Mouse (Mus musculus): Measurements from ENCODE around the gene Zfp607a. TPM values are rescaled to one million over a fixed set of nuclear protein-coding genes. Genes with fewer than 3 reads are reported as not detected.

The Zfp607a gene
- not detected in 2 replicates for polyA plus RNA-seq (2012; ENCODE audit: insufficient read depth, insufficient read length, low replicate concordance, missing spikeins)

DNA sequence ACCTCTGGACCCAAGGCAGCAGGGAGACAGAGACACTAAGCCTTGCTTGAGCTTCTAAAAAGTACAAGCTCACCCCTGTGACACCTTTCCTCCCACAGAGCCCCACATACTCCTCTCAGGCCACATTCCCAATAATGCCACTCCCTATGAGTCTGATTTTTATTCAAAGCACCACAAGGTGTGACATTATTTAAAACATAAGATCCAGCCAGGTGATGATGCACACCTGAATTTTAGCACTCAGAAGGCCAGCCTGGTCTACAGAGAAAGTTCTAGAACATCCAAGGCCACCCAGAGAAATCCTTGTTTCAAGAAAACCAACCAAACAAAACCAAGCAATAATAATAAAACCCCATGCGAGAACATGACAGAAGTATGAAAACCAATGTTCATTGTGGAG, at the start of gene Zfp607a:
TSS of gene Zfp607a (plus strand) at position 301 of the 400 bp plus-strand sequence.
- H3K4me3 ChIP-seq (ENCODE audit: insufficient read depth, low read depth, low read length) = no peak within 1 kb of the TSS
- peaks cover 4% of the 10 kb centered on the region; the same call in 1 of the 2 replicates for H3K4me1 ChIP-seq (ENCODE audit: control insufficient read depth, insufficient read depth, low read length)
- TF ChIP-seq POLR2A (IDR thresholded peaks at IDR 0.05; ENCODE audit: insufficient read depth, low read depth, low read length) (no peak), CTCF (IDR thresholded peaks at IDR 0.05; ENCODE audit: insufficient read depth, low read depth, low read length) (no peak)
- WGBS = 96% methylated on average over 1 of the region's 1 CpGs
- H3K27ac ChIP-seq (ENCODE audit: insufficient read depth, low read depth, low read length) = no peak within 1 kb of the TSS

DNA sequence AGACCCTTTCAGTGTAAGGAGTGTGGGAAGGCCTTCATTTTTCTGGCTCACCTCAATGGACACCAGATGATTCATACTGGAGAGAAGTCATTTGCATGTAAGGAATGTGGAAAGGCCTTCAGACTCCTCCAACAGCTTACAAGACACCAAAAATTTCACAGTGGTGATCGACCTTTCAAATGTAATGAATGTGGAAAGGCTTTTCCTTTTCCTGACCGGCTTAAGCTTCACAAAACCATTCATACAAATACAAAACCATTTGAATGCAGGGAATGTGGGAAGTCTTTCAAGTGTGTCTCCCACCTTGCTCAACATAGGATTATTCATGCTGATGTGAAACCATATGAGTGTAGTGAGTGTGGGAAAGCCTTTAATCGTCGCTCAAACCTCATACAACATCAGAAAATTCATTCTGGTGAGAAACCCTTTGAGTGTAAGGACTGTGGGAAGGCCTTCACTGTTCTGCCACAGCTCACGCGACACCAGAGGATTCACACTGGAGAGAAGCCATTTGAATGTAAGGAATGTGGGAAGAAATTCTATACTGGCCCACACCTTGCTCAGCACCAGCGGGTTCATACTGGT, 38.7 kb upstream of the Zfp607a start:
- TF ChIP-seq CTCF (IDR thresholded peaks at IDR 0.05; ENCODE audit: insufficient read depth, low read depth, low read length) (no peak), POLR2A (IDR thresholded peaks at IDR 0.05; ENCODE audit: insufficient read depth, low read depth, low read length) (no peak)
- no peak overlapping the region for H3K27ac ChIP-seq (ENCODE audit: insufficient read depth, low read depth, low read length)
- WGBS = 67% methylated on average over 7 of the region's 7 CpGs
- no peak overlapping the region for H3K4me3 ChIP-seq (ENCODE audit: insufficient read depth, low read depth, low read length)
- H3K4me1 ChIP-seq (ENCODE audit: control insufficient read depth, insufficient read depth, low read length) = no peaks in the 10 kb centered on the region

DNA sequence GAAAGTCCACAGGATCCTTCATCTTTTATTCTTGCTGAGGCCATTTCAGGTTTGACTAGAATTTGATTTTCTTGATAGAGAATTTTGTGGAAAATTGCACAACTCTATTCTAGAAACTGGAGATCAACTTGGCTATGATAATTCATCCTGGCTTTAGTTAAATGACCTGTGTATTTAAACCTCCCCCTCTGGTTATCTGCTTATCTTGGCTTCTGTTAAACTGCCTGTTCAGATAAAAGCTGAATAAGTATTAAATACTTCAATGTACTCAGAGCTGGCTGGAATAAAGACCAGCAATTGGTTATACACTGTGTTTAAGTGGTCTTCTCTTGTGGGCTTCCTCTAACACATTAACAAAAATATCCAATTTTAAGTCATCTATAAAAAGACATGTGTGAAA, 34.7 kb upstream of the Zfp607a start:
- Histone ChIP-seq H3K27ac (ENCODE audit: insufficient read depth, low read depth, low read length) (no peak overlapping the region), H3K4me3 (ENCODE audit: insufficient read depth, low read depth, low read length) (no peak overlapping the region), H3K4me1 (ENCODE audit: control insufficient read depth, insufficient read depth, low read length) (no peaks in the 10 kb centered on the region)
- TF ChIP-seq CTCF (IDR thresholded peaks at IDR 0.05; ENCODE audit: insufficient read depth, low read depth, low read length) = no peak
- no peak for TF ChIP-seq POLR2A (IDR thresholded peaks at IDR 0.05; ENCODE audit: insufficient read depth, low read depth, low read length)

DNA sequence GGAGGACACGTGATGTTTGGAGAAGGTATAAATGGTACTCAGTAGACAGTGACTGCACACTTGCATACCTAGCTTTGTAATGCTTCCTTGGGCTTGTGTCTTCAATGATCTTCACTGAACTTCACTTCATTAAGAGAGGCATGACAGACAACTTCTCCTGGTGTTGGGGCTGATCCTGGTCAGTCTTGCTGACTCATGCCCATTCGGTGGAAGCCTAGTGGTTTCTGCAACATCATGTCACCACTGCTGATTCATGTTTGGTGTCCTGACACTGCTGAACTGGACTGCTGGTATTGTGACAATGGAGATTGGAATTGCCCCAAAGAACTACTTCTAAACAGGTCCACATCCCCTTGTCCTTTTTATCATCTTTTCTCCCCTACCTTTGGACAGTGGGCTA, 23.2 kb upstream of the Zfp607a start:
- Histone ChIP-seq H3K4me1 (ENCODE audit: control insufficient read depth, insufficient read depth, low read length) (no peaks in the 10 kb centered on the region), H3K27ac (ENCODE audit: insufficient read depth, low read depth, low read length) (no peak overlapping the region), H3K4me3 (ENCODE audit: insufficient read depth, low read depth, low read length) (no peak overlapping the region)
- 85% methylated on average over 2 of the region's 2 CpGs for WGBS
- TF ChIP-seq POLR2A (IDR thresholded peaks at IDR 0.05; ENCODE audit: insufficient read depth, low read depth, low read length) = no peak
- no peak for TF ChIP-seq CTCF (IDR thresholded peaks at IDR 0.05; ENCODE audit: insufficient read depth, low read depth, low read length)

DNA sequence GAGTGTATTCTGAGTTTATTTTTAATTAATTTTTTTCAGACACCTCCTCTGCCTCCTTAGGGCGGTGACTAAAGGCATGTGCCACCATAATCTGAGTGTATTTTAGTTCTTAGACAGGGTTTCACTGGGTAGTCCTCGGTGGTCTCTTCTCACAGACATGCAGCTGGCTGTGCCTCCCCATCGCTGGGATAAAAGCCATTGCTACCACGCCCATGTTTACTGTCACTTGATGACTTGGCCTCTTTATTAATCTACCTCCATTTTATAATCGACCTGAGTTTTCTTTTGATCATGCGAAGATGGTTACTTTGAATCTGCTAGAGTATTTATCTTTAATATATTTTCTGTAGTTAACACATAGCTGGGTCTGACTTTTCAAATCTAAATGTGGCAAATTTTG, 19.4 kb upstream of the Zfp607a start:
- H3K27ac ChIP-seq (ENCODE audit: insufficient read depth, low read depth, low read length) = peak overlapping the region; percentile 54

DNA sequence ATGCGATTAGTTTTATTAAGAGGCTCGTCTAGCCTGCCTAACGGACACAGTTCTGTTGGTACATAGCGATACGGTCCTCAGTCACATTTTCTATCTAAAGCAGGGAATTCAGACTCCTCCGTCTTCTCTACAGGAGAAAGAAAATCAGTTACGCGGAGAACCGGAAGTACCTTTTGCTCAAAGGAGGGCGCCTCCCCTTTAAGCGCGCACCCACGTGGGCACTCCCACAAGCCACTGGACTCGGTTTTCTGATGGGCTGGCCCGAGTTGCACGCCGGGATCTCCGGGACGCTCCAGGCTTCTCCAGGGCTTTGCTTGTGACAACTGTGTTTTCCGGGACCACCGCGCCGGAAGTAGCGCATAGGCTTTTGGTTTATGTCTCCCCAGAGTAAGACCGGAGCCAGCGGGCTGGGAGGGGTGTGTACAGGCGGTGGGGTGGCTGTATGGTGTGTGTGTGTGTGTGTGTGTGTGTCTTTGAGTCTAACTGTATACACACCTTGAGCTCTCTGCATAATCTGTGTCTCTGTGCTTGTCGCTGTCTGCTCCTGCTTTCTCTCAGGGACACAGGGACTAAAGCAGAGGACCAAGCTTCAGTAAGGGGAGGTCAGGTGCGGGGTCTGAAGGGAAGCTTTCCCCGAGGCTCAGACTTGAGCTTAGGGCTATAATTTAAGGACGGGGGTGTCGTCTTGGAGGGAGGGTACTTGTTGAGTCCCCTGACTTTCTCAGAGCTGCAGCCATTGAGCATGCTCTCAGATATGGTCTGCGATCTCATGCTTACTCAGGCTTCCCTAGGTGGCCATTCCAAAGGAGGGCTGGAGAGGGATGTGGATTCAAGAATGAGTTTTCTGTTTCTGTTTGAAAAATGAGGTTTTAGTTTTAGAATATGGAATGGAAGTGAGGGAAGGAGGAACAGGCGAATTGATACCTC, 18.7 kb upstream of the Zfp607a start, which contains the start of gene Zfp59:
TSS of gene Zfp59 (plus strand) at position 285 of the 927 bp plus-strand sequence.
- no peak for TF ChIP-seq CTCF (IDR thresholded peaks at IDR 0.05; ENCODE audit: insufficient read depth, low read depth, low read length)
- TF ChIP-seq POLR2A (IDR thresholded peaks at IDR 0.05; ENCODE audit: insufficient read depth, low read depth, low read length) = peak; percentile 28; the same call in 1 of the 2 replicates
- 2% methylated on average over 34 of the region's 34 CpGs for WGBS
- Histone ChIP-seq H3K4me3 (ENCODE audit: insufficient read depth, low read depth, low read length) (peak within 1 kb of the TSS; percentile 69), H3K4me1 (ENCODE audit: control insufficient read depth, insufficient read depth, low read length) (no peaks in the 10 kb centered on the region), H3K27ac (ENCODE audit: insufficient read depth, low read depth, low read length) (peak within 1 kb of the TSS; percentile 54)

More for the DNA sequence above, 19.4 kb upstream of the Zfp607a start:
- TF ChIP-seq POLR2A (IDR thresholded peaks at IDR 0.05; ENCODE audit: insufficient read depth, low read depth, low read length) (no peak), CTCF (IDR thresholded peaks at IDR 0.05; ENCODE audit: insufficient read depth, low read depth, low read length) (no peak)
- peak overlapping the region; percentile 27 for H3K4me3 ChIP-seq (ENCODE audit: insufficient read depth, low read depth, low read length)
- 11% methylated on average over 6 of the region's 6 CpGs for WGBS
- H3K4me1 ChIP-seq (ENCODE audit: control insufficient read depth, insufficient read depth, low read length) = no peaks in the 10 kb centered on the region

DNA sequence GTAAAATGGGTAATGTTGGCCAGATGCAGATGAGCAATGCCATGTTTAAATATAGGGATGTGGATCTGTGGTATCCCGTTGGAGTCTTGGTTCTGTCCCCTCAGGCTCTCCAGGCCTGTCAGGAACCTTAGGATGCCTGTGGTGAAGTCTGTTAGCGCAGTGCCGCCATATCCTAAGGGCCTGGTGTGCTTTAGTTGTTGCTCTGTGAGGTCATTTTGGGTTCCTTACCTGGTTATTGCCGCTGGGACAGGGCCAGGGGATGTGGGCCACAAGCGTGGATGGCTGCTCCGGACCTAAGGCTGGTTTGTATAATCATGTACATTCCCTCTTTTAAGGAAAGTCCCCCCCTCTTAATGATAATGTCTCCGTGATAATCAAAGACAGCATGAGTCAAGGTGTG, 17.7 kb upstream of the Zfp607a start:
- 98% methylated on average over 7 of the region's 7 CpGs for WGBS
- Histone ChIP-seq H3K4me1 (ENCODE audit: control insufficient read depth, insufficient read depth, low read length) (no peaks in the 10 kb centered on the region), H3K4me3 (ENCODE audit: insufficient read depth, low read depth, low read length) (no peak overlapping the region)

DNA sequence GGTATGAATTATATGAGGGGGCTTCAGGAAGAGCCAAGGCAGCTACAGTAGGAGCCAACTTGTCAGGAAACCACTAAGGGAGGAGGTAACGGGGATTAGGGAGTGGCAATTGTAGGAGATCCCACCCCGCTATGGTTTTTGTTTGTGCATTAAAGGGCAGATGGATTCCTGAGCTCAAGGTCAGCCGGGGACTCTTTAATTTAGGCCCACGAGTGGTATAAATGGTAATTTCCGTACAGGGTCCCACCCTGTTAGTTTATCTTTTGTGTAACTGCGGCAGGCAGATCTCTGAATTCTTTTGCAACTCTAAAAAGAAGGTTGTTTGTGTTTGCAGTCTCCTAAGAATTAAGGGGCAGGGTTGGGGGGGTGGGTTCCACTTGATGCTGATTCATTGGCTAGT, 17.2 kb upstream of the Zfp607a start:
- 76% methylated on average over 6 of the region's 6 CpGs for WGBS
- Histone ChIP-seq H3K4me1 (ENCODE audit: control insufficient read depth, insufficient read depth, low read length) (no peaks in the 10 kb centered on the region), H3K4me3 (ENCODE audit: insufficient read depth, low read depth, low read length) (no peak overlapping the region), H3K27ac (ENCODE audit: insufficient read depth, low read depth, low read length) (no peak overlapping the region)
- no peak for TF ChIP-seq CTCF (IDR thresholded peaks at IDR 0.05; ENCODE audit: insufficient read depth, low read depth, low read length)
- TF ChIP-seq POLR2A (IDR thresholded peaks at IDR 0.05; ENCODE audit: insufficient read depth, low read depth, low read length) = no peak

More for the DNA sequence above, 17.7 kb upstream of the Zfp607a start:
- H3K27ac ChIP-seq (ENCODE audit: insufficient read depth, low read depth, low read length) = no peak overlapping the region
- no peak for TF ChIP-seq POLR2A (IDR thresholded peaks at IDR 0.05; ENCODE audit: insufficient read depth, low read depth, low read length)
- TF ChIP-seq CTCF (IDR thresholded peaks at IDR 0.05; ENCODE audit: insufficient read depth, low read depth, low read length) = no peak

Data from olfactory bulb, adult 2 months (tissue).